Mouse (Mus musculus): ENCODE measurements around the gene Suclg2. TPM values are rescaled to one million over a fixed set of nuclear protein-coding genes. Genes with fewer than 3 reads are reported as not detected.

The Suclg2 gene
- total RNA-seq, 2 experiments from 2014 or later: 103 to 106 TPM

DNA sequence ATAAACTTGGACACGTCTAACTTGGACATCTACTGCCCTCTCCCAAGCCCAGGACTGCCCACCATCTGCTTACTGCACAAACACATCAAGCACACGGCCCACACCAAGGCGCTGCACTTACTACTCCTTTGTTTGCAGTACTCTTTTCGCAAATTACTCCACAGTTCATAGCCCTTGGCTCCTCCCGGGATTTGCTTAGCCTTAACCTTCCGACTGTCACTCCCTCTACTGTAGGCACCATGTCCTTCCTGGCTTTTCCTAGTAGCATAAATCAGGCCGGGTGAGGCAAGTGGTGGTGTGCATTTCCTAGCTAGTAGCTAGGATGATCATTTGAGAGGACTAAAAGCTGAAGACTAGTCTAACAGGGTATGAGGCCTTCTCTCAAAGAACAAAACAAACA, 16.8 kb downstream of the Suclg2 start:
- DNase-seq: no peak
- intact Hi-C loops (cut with DNase I): no loop called here

DNA sequence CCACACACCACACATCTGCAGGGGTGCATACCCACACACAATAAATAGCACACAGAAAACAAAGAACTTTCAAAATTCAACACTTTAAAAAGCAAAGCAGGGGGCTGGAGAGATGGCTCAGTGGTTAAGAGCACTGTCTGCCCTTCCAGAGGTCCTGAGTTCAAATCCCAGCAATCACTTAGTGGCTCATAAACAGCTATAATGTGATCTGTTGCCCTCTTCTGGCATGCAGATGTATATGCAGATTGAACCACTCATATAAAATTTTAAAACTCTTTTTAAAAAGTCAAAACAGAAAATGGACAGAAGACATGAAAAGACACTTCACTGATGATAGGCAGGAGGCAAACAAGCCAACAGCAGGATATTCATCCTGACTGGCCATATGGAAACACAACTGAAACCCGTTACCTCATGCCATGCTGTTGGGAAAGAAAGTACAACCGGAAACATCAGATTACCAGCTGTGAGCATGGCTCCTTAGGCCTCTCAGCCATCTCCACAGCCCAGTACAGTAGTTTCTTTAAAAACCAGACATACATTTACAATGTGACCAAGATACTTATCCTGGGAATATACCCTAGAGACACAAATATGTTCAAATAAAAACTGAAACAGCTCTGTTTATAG, 17.5 kb downstream of the Suclg2 start:
- no peak for DNase-seq
- intact Hi-C loops (cut with DNase I): no loop called here

DNA sequence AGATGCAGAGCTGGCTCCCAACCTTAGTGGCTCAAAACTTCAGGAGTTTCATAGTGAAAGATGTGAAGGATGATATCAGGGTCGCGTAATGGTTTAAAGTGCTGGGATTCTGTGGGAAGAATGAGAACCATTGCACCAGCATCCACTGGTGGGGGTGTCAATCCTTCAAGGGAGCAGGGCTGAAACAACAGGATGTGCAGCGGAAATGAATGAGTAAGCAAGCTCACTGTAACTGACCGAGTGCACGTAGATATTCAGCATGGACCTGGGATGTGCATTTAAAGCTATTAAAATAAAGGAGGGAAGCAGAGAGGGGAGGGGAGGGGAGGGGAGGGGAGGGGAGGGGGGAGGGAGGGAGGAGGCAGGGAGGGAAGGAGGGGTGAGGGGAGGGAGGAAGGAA, 18.4 kb downstream of the Suclg2 start:
- intact Hi-C loops (cut with DNase I): no loop called here
- DNase-seq: no peak

DNA sequence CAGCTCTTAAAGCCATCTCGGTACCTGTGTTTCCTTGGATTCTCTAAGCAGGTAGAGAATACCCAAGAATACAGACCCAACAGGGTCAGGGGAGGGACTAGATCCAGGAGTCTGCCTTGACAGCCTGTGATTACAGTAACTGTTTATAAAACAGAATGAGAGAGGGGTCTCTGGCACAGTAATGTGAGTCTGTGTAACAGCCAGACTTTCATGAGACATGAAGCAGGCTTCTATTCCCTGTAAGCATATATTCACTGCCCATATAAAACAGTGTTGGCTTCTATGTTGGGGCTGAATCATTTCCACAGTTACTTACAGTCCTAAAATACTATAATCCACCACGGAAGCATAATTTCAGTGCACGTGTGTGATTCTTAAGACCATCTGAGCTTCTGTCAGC, 19.3 kb downstream of the Suclg2 start:
- DNase-seq: no peak
- intact Hi-C loops (cut with DNase I): no loop called here

DNA sequence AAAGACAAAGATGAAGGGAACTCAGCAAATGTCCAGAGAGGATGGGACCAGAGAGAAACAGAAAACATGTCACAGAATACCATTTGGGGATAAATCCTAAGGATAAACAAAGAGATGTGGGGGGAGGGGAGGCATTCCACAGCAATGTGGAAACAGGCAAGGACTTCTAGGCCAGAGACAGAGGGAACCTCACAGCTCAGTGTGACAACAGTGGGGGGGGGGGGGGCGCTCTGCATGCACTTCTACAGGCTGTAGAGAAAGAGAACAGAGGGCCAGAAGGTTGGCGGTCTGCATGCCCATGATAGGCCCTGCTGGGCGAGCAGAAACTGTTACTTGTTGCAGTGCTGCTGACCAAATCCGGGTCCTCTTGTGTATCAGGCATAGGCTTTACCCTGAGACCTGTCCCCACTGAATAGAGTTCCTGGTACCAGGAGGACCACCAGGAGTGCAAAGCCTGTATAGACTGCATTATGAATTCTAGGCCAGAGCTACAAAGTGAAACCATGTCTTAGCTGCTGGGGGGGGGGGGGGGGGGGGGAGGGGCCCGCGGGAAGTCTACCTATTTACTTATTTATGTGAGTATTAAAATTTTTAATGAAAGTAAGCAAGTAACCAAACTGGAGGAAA, 20.0 kb downstream of the Suclg2 start:
- DNase-seq: no peak
- intact Hi-C loops (cut with DNase I): no loop called here

DNA sequence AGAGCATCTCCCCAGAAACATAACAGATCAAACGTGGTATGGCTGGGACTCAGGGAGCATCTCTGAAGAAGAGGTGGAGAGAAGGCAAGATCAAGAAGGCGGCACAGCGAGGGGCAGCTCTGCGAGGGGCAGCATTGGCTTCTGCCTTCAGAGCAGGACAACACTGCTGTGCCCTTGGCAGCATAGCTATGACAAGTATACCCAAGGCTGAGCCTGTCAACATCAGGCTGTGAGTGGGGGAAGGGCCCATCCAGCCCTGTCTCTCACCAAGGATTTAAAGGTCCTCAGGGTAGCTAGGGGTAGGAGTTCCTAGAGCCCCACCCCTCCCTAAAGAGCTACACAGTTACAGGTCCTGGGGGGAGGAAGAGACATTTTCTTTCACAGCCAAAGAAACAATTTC, 23.7 kb downstream of the Suclg2 start:
- no peak for DNase-seq
- intact Hi-C loops (cut with DNase I): no loop called here

DNA sequence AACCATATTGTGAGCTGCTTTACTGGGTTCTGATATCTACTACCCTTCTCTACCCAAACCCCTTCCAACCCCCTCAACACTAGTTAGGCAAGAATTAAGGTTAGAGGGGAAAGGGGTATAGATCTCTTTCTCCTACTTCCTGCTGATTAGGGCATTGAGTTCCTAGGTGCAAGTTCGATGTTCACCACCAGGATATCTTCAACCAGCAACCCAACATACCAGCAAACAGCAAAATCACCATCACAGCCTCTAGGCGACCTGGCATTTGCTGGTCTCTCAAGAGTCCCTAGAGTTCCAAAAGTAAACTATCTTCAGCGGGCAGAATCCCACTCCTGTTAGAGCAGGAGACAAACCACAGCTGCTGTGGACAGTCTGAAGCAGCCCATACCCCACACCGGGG, 33.4 kb downstream of the Suclg2 start:
- intact Hi-C loops (cut with DNase I): no loop called here
- no peak for DNase-seq

DNA sequence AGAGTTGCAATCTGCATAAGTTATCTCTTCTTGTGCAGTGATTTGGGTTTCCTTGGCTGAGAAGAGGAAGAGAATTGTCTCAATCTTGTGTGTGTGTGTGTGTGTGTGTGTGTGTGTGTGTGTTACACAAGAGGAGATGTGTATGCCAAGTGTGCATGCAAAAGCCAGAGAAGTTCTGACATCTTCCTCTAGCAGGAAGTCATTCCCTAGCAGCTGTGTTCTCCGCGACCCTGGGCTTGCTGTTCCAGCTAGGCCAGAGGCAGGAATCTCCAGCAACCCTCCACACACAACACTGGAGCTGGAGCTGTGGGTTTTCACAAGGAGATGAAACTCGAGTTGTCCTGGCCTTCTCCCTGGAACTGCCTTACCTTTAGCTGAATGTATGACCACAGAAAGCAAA, 38.9 kb downstream of the Suclg2 start:
- peak in 1 of 2 experiments; percentile 13 for DNase-seq
- intact Hi-C loops (cut with DNase I): no loop called here

DNA sequence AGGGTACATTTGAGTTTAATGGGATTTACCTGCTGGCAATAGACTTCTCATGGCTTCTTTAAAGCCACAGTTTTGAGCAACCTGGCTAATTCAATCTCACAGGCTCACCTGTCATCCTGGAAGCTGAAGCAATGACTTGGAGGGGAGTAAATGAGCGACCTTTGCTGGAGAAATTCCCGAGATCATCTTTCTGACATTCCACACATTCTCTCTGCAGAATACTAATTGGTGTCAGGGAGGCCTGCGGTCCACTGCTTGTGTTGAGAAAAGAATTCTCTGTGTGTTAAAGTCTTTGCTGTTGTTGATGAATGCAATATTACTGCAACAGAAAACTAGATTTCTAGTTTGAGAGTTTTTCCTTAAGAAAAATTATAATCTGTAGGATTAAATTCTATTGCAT, 39.3 kb downstream of the Suclg2 start:
- intact Hi-C loops (cut with DNase I): no loop called here
- DNase-seq: no peak

DNA sequence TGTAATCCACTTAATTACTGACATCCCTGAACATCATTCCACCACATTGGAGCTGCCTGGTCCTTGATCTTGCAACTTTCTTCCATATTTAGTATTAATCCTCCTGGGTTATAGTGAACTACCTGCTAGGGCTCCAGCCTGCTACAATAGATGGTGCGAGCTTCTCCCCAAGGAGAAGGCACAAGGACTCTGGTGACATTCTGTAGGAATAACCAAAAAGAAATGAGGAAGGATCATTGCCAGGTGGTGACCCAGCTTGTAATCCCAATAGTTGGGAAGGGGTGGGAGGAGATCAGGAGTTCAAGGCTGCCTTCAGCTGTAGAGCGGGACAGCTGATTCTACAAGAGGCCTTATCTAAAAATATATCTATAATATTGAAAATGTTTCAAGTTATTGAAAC, 41.6 kb downstream of the Suclg2 start:
- intact Hi-C loops (cut with DNase I): no loop called here
- no peak for DNase-seq

DNA sequence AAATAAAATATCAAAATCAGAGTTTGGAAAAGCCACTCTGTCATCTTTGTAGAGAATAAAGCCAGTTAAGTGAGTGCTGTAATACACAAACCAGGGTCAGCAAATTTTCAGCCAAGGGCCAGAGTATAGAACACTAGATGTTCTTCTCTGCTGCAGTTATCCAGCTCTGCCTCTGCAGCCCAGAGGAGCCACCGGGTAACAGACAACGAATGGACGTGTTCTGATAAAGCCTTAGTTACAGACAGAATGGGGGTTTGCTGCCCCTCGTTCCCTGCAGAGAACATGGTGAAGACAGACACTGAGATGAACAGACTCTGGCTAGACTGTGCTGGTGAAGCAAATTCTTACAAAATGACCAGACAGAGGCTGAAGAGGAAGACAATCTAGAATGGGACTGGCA, 42.2 kb downstream of the Suclg2 start:
- intact Hi-C loops (cut with DNase I): no loop called here
- DNase-seq: no peak

DNA sequence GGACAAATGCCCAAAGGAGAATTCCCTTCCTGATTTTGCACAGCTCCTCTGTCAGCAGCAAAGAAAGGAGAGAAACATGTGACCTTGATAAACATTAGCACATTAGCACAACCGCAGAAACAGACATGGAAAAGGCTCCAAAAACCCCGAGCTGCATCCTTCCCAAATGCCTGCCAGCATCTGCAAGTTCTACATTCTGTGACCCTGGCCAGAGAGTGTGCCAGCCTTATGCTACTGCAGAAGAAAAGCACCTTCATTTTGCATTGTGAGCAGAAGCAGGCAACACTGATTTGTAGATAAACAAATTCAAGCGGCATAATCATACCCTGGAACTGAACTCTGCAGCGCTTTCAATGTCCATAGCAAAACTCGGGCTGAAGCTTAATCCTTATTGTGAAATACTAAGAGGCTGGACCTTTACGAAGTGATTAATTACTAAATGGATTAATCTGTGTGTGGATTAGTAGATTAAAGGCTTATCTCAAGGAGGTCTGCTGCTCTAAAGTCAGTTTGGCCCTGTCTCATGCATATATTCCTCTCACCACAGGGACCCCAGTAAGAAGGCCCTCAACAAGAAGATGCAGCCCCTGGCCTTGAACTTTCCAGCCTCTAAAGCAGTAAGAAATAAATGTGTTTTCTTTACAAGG, 43.4 kb downstream of the Suclg2 start:
- intact Hi-C loops (cut with DNase I): no loop called here
- DNase-seq: no peak

DNA sequence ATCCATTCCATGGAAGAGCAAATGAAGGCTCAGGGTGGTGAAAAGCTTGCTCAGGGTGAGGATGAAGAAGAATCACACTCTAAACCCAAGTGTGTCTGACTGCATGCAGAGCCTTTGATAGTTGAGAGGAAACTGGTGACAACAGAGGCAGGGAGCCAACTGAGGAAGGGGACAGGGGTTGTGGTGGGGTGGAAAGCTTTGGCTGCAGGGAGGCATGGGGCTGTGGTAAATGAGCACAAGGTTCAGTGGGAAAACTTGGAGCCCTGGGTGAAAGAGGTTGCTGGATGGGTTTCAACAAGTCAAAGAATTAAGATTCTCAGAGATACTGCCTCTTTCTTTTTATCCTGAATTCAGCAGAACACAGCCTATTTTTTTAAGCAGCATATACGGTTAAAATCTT, 43.9 kb downstream of the Suclg2 start:
- DNase-seq: no peak
- intact Hi-C loops (cut with DNase I): loop anchor here (5.0 kb wide), 1 partner anchor 452 kb away; no protein-coding TSS in a partner anchor

DNA sequence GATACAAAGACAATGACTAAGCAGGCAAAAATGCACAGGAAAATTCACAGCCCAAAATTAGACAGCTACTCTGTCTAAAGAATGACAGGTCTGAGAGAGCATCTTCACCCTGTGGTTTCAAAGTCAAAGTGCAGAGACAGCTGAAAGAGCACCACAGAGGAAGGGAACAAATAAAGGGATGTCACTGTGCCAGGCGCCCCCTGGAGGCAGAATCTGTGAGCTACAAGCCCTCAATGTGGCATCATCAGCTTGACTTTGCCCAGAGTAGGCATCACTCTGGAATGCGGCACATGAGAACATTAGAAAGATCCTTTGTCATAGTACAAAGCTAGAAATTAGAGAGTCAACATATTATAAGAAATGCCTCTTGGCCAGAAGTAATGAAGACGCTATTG, 49.3 kb downstream of the Suclg2 start:
- intact Hi-C loops (cut with DNase I): no loop called here
- DNase-seq: peak; percentile 39 to 49

DNA sequence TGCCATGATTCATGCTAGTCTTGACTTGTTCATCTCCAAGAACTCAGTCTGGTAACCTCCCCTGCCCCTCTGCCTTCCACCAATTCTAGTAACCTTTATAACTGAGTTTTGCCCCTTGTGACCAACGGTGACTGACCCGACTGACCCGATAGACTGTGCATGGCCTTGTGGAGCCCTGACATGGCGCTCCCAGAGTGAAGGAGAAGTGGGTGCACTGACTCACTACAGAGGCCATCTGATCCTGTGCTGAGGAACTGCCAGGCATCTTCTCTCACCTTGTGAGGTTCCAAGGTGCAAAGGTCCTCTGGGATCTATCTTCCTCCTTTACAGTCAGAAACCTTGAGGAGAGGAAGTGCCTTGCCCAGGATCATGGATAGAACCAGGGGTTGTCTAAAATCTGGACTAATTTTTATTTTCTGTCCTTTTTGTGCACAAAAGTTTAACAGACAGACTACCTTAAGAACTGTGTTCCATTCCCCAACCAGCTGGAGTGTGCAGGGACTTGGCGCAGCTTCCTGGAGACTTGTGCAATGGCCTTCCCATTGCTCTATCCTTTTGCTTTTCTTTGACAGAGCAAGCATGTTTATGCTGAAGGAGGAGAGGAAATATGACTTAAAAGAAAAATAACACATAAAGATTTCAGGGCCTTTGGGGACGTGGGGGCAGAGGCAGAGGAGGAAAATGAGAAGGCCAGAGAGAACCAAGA, 49.8 kb downstream of the Suclg2 start:
- DNase-seq: no peak
- intact Hi-C loops (cut with DNase I): no loop called here

DNA sequence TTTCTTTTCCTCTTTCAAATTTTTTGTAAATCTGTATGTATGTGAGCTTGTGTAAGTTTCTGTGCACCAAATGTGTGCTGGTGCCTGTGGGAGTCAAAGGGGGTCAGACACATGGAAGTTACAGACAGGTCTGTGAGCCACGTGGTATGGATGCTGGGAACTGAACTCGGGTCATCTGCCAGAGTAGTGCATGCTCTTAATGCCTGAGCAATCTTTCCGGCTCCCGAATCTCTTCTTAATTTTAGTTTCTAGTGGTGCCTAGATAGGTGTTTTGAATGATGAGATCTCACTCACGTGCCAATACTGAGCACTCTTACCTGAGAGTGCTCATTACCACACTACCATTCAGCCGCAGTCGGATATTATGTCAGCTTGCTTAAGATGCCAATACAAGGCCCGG, 60.9 kb downstream of the Suclg2 start:
- no peak for DNase-seq
- intact Hi-C loops (cut with DNase I): no loop called here

DNA sequence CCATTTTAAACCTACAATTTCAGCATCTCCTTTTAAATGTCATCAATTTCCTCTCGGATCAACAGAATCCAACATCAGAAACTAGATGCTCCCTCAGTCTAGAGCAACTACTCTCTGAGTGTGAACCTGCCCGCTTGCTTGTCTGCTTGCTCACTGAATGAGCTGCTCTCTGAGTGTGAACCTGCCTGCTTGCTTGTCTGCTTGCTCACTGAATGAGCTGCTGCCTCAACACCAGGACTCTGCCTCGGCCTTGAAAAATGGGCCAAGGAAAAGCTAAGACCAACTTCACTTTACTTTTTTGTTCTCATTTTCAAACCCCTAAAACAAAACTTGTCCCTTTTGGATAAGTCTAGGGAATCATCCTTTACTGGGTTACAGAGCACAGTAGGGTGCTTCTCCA, 64.9 kb downstream of the Suclg2 start:
- intact Hi-C loops (cut with DNase I): no loop called here
- no peak for DNase-seq

DNA sequence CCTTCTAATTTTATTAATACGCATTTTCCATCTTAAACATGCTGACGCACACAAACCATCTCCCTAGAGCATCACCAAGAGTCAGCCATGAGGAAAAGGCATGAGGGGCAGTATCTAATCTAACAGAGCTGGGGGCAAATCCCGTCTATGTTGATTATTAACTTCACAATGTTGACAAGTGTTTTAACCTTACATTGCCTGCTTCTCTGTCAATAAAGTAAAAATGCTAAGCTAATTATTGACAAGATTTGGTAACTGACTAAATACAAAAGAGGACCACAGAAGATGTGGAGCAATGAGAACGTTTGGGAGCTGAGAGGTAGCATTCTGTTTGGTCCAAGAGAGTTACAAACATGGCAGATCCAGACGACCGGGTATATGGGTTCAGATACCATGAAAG, 65.8 kb downstream of the Suclg2 start:
- DNase-seq: no peak
- intact Hi-C loops (cut with DNase I): no loop called here

DNA sequence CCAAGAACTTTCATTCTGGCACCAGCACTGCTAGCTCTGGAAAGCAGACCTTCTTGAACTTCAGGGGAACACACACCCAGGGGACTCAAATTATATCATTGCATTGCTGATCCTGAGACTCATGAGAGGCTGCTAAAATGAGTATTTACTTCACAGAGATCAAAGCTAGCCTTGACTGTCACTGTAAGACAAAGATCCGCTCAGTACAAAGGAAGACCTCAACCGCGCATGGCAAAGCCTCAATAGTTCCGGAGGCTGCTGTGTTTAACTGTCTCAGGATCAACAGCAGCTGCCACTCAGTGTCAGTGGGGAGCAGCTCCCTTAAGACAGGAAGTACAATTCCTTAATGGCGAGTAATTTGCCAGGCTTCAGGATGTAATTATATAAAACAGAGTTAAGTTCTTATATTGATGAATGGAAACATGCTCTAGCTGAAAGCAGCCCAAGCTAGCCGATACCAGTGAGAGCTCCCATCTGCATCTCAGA, 67.2 kb downstream of the Suclg2 start:
- no peak for DNase-seq
- intact Hi-C loops (cut with DNase I): no loop called here

DNA sequence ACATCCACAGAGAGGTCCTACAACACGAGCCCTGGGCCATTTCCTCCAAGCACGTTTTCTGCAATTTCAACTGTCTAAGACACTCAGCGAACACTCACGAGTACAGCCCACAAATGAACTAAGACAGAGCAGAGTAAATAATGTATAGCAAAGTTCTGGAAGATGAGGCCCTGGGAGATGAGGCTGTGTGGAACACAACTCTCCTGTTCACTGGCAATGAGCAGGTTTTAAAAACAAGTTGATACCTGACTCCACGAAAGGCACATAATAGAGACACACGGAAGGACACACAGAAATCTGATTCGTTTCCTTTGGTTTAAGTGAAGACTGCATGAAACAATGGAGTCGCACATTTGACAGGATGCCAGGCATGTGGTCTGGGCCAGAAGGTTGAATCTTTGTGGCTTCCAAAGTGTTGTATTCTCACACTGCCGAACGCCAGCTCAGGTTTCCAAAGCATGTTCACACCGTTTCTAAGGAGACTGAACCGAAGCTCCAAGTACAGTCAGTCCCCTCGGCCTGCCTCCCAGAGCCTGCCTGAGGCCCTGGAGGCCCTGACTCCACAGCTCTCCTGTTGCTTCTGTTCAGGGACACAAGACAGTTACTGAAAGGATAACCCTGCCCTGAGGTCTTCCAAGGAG, 68.4 kb downstream of the Suclg2 start:
- no peak for DNase-seq

DNA sequence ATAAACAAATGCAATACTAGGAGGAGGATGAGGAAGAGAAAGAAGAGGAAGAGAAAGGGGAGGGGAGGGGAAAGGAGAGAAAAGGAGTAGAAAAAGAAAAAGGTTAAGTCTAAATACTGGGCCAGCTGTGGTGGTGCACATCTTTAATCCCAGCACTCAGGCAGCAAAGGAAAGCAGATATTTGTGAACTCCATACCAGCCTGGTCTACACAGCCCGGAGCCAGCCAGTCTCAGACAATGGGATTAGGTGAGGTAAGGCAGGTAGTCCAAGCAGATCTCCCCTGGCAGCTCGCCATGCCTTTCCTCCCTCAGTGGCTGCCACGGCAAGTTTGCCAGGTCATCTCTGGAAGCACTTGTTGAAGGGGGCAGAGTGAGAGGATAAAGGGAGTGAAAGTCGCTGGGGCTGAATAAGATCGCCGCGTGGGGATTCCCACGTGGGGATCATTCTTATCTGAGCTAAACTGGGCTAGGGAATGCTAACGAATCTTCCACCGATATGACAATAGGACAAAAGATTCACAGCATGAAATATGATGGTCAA, 69.4 kb downstream of the Suclg2 start:
- intact Hi-C loops (cut with DNase I): no loop called here
- no peak for DNase-seq

More for the DNA sequence above, 68.4 kb downstream of the Suclg2 start:
- intact Hi-C loops (cut with DNase I): no loop called here

All from heart, postnatal 14 days (tissue).